Mouse (Mus musculus) ES-E14 (cell line): ENCODE measurements around the gene Parp1.

ENCODE experiments used
- CHD2 ChIP-seq: IDR thresholded peaks from 2 replicates; pipeline ENCODE4 v1.6.1; 2014; ENCODE audit warnings: mild to moderate bottlenecking, low read depth, low read length, inconsistent platforms
- HCFC1 ChIP-seq: IDR thresholded peaks from 2 replicates; pipeline ENCODE4 v1.6.1; 2012; ENCODE audit warnings: low read length, inconsistent platforms, borderline replicate concordance; ENCODE audit not compliant: insufficient read depth
- ZNF384 ChIP-seq: IDR thresholded peaks from 2 replicates; pipeline ENCODE4 v1.6.1; 2012; ENCODE audit warnings: low read depth, low read length, inconsistent platforms

DNA sequence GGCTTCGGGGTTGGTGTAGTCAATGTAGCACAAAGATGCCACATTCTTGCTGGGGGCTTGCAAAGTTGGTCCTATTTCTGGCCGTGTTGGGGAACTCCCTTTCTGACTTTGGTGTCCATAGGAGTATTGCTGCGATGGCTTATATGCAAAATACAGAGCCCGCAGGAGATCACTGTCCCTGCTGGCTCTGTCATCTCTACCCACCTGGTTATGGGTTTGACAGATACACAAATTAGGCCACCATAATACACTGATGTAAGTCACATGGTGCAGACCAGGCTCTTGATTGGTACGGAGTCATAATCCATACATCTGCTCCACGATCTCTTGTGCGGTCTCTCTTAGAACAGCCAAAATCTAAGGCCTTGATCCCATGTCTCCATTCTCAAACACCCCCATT lies 38.9 kb upstream of the Parp1 start:
- TF ChIP-seq ZNF384 (no peak), HCFC1 (no peak), CHD2 (no peak)
